Mouse (Mus musculus) liver, embryonic 12.5 days (tissue): ENCODE measurements around the gene Igf2bp3. TPM values are rescaled to one million over a fixed set of nuclear protein-coding genes. Genes with fewer than 3 reads are reported as not detected.
A peak's percentile ranks its signal among the peaks of the same experiment; 100 is the strongest.

ENCODE experiments used
- ATAC-seq: fragments of 200-750 bp; cut with Nextera tagmentation; 2 replicates; pipeline ENCODE4 v1.8.0; 2017; ENCODE audit warnings: moderate number of reproducible peaks, mild to moderate bottlenecking, moderate library complexity
- H3K27ac ChIP-seq: fragments of 300-500 bp; sonication (generic); 2 replicates; pipeline ENCODE4 v1.5.1; 2016; ENCODE audit warnings: mild to moderate bottlenecking
- H3K27me3 ChIP-seq: fragments of 300-500 bp; sonication (generic); replicated peaks from 2 replicates; pipeline ENCODE4 v1.6.1; 2016; ENCODE audit warnings: mild to moderate bottlenecking, moderate library complexity
- H3K36me3 ChIP-seq: fragments of 300-500 bp; sonication (generic); 2 replicates; pipeline ENCODE4 v1.6.1; 2016; ENCODE audit warnings: mild to moderate bottlenecking, moderate library complexity
- H3K4me1 ChIP-seq: fragments of 300-500 bp; sonication (generic); 2 replicates; pipeline ENCODE4 v1.6.1; 2016
- H3K4me2 ChIP-seq: fragments of 300-500 bp; sonication (generic); 2 replicates; pipeline ENCODE4 v1.6.1; 2016; ENCODE audit warnings: mild to moderate bottlenecking, moderate library complexity
- H3K4me3 ChIP-seq: fragments of 300-500 bp; sonication (generic); 2 replicates; pipeline ENCODE4 v1.5.1; 2016; ENCODE audit warnings: mild to moderate bottlenecking, moderate library complexity
- H3K9ac ChIP-seq: fragments of 300-500 bp; sonication (generic); 2 replicates; pipeline ENCODE4 v1.6.1; 2016; ENCODE audit warnings: mild to moderate bottlenecking, moderate library complexity
- H3K9me3 ChIP-seq: fragments of 300-500 bp; sonication (generic); replicated peaks from 2 replicates; pipeline ENCODE4 v1.6.1; 2016; ENCODE audit warnings: mild to moderate bottlenecking, moderate library complexity
- WGBS: fragments of 180-500 bp; shearing (Covaris S2); methylation state at CpG from one replicate; pipeline ENCODE4 v1.1.7; 2016; ENCODE audit not compliant: insufficient replicate concordance; 5-methylcytosine and 5-hydroxymethylcytosine counted together
- polyA plus RNA-seq: library from polyadenylated mRNA; unstranded; fragments of >200 nt; fragmentation: Nextera tagmentation; extraction: Ambion mirVana; gene quantifications from 2 replicates; pipeline ENCODE4 v1.2.1, GENCODE M21; 2016

The Igf2bp3 gene
- polyA plus RNA-seq, 1 experiment from 2014 or later, result 33.7 TPM

GRCm38 (mm10) chr6:49079313-49079712 lies 135.4 kb downstream of the Igf2bp3 start:
- Histone ChIP-seq H3K9ac (no peak overlapping the region), H3K27me3 (no peaks in the 10 kb centered on the region), H3K36me3 (peaks cover 52% of the 10 kb centered on the region), H3K4me1 (peaks cover 19% of the 10 kb centered on the region), H3K4me3 (no peak overlapping the region), H3K27ac (no peak overlapping the region), H3K9me3 (no peaks in the 10 kb centered on the region), H3K4me2 (no peak overlapping the region)
- no peak for ATAC-seq
- WGBS, result 88% methylated on average over 1 of the region's 1 CpGs

- Histone ChIP-seq H3K9me3 (no peaks in the 10 kb centered on the region), H3K4me2 (no peak overlapping the region), H3K4me1 (peaks cover 29% of the 10 kb centered on the region), H3K27me3 (no peaks in the 10 kb centered on the region), H3K9ac (no peak overlapping the region), H3K4me3 (no peak overlapping the region), H3K27ac (no peak overlapping the region), H3K36me3 (peaks cover 38% of the 10 kb centered on the region)
- ATAC-seq, result no peak
- 68% methylated on average over 2 of the region's 2 CpGs for whole genome bisulfite sequencing
Observed at GRCm38 (mm10) chr6:49077894-49078293, 136.9 kb downstream of the Igf2bp3 start.

DNA sequence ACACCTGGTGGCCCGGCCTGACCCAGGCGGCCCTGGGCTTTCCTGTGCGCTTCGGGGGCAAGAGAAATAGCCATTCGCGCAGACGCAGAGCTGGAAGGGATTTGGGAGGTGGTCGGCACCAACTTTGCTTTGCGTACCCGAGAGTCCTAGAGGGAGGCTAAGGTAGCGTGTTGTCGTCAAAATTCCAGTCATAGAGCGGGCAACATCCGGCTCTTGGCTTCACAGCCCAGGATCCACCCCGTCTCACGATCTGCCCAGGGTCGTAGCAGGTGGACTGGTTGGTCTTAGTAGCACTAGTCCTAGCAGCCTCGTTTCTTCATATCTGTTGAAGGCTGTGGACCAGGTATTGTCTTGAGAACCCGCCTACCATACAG lies 140.7 kb downstream of the Igf2bp3 start:
- Histone ChIP-seq H3K4me1 (peaks cover 27% of the 10 kb centered on the region), H3K9ac (peak overlapping the region; percentile 94), H3K9me3 (no peaks in the 10 kb centered on the region), H3K4me3 (peak overlapping the region; percentile 94), H3K27ac (peak overlapping the region; percentile 80), H3K36me3 (peaks cover 19% of the 10 kb centered on the region), H3K4me2 (peak overlapping the region; percentile 81), H3K27me3 (no peaks in the 10 kb centered on the region)
- WGBS, result under 1% methylated on average over 19 of the region's 19 CpGs
- peak; percentile 54 for ATAC-seq

DNA sequence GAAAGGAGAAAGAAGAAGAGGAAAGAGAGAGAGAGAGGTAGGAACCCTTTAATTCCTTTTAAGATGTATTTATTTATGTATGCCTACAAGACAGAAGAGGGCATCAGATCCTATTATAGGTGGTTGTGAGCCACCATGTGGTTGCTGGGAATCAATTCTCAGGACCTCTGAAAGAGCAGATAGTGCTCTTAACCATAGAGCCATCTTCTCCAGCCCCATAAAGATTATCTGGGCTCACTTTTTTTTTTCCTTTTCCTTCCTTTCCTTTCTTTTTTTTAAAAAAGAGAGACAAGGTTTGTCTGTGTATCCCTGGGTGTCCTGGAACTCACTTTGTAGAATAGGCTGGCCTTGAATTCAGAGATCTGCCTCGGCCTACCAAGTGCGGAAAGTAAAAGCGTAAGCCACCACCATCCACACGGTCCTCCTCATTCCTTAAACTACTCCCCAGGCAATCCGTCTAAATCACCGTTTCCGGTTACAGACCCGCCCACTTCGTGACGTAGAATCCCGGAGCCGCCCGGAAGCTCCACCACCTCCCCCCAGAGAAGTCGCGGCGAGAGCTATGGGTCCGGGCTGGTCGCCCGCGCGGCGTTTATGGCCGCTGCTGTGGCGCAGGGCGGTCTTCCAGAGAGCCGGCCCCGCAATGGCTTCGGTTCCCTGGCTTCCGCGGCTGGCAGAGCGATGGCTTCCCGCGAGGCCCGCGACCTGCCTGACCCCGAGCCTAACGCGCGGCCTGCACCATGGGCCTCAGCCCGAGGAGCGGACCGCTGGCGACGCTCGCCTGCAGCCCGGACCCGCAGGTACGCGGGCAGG lies 141.2 kb downstream of the Igf2bp3 start, which contains the start of gene Malsu1:
Gene Malsu1 (plus strand): TSS at position 492 of the 813 bp plus-strand sequence.
- WGBS, result under 1% methylated on average over 49 of the region's 49 CpGs
- H3K36me3 ChIP-seq, result peaks cover 16% of the 10 kb centered on the region
- peak within 1 kb of the TSS; percentile 80 for H3K27ac ChIP-seq
- H3K4me2 ChIP-seq, result peak within 1 kb of the TSS; percentile 81
- peak within 1 kb of the TSS; percentile 94 for H3K9ac ChIP-seq
- H3K4me3 ChIP-seq, result peak within 1 kb of the TSS; percentile 94
- H3K4me1 ChIP-seq, result peaks cover 24% of the 10 kb centered on the region
- H3K9me3 ChIP-seq, result no peaks in the 10 kb centered on the region
- peak; percentile 94 for ATAC-seq
- no peaks in the 10 kb centered on the region for H3K27me3 ChIP-seq

- Histone ChIP-seq H3K4me3 (no peak overlapping the region), H3K9me3 (no peaks in the 10 kb centered on the region), H3K9ac (no peak overlapping the region), H3K27me3 (no peaks in the 10 kb centered on the region), H3K4me2 (no peak overlapping the region), H3K4me1 (peaks cover 5% of the 10 kb centered on the region), H3K36me3 (no peaks in the 10 kb centered on the region), H3K27ac (no peak overlapping the region)
- 35% methylated on average over 4 of the region's 4 CpGs for WGBS
- ATAC-seq, result no peak
Observed at GRCm38 (mm10) chr6:49068361-49068760, 146.4 kb downstream of the Igf2bp3 start.

GRCm38 (mm10) chr6:49057053-49058021 lies 157.4 kb downstream of the Igf2bp3 start:
- Histone ChIP-seq H3K9me3 (no peaks in the 10 kb centered on the region), H3K9ac (no peak overlapping the region), H3K27me3 (no peaks in the 10 kb centered on the region), H3K4me1 (no peaks in the 10 kb centered on the region), H3K36me3 (no peaks in the 10 kb centered on the region), H3K27ac (no peak overlapping the region), H3K4me3 (no peak overlapping the region), H3K4me2 (no peak overlapping the region)
- 0 out of 2 replicates have a peak, but pooled peaks have one; percentile 30 for ATAC-seq
- 33% methylated on average over 8 of the region's 8 CpGs for WGBS

GRCm38 (mm10) chr6:49056009-49056408 lies 158.7 kb downstream of the Igf2bp3 start:
- no peak overlapping the region for H3K9ac ChIP-seq
- no peak overlapping the region for H3K27ac ChIP-seq
- 85% methylated on average over 9 of the region's 9 CpGs for WGBS

DNA sequence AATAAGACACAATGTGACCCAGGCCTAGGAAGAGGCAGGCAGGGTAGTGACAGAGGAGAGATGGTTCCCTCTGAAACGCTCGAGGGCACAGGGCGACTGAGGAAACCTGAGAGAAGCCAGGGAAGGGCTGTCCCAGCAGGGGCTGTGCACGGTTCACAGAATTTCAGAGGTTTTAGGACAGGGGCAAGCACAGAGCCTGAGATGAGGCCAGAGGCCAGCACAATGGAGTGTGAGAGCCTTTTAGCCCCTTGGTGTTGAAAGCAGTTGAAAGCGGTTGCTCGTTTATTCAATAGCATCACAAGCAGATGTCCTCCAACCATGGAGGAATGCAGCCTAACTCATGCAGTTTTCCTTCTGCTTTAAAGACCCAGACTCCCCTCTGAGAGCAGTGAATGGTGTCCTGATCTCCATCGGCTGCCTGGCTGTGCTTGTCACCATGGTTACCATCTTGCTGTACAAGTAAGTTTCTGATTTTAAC lies 159.5 kb downstream of the Igf2bp3 start:
- H3K4me2 ChIP-seq, result no peak overlapping the region
- no peak for ATAC-seq
- 61% methylated on average over 7 of the region's 7 CpGs for WGBS

More at GRCm38 (mm10) chr6:49056009-49056408, 158.7 kb downstream of the Igf2bp3 start:
- Histone ChIP-seq H3K4me3 (no peak overlapping the region), H3K4me2 (no peak overlapping the region), H3K36me3 (no peaks in the 10 kb centered on the region), H3K27me3 (no peaks in the 10 kb centered on the region), H3K9me3 (no peaks in the 10 kb centered on the region), H3K4me1 (no peaks in the 10 kb centered on the region)
- ATAC-seq, result no peak

GRCm38 (mm10) chr6:49052191-49052590 lies 162.6 kb downstream of the Igf2bp3 start:
- H3K36me3 ChIP-seq, result no peaks in the 10 kb centered on the region
- 57% methylated on average over 5 of the region's 5 CpGs for WGBS
- H3K4me2 ChIP-seq, result no peak overlapping the region
- no peaks in the 10 kb centered on the region for H3K9me3 ChIP-seq
- H3K9ac ChIP-seq, result no peak overlapping the region
- no peaks in the 10 kb centered on the region for H3K4me1 ChIP-seq
- no peaks in the 10 kb centered on the region; the same call in 1 of the 2 replicates for H3K27me3 ChIP-seq
- no peak overlapping the region for H3K27ac ChIP-seq
- ATAC-seq, result no peak
- H3K4me3 ChIP-seq, result no peak overlapping the region

More for the DNA sequence above, 159.5 kb downstream of the Igf2bp3 start:
- Histone ChIP-seq H3K27ac (no peak overlapping the region), H3K4me1 (no peaks in the 10 kb centered on the region), H3K4me3 (no peak overlapping the region), H3K9ac (no peak overlapping the region), H3K27me3 (no peaks in the 10 kb centered on the region), H3K9me3 (no peaks in the 10 kb centered on the region), H3K36me3 (no peaks in the 10 kb centered on the region)

GRCm38 (mm10) chr6:49050677-49051410 lies 163.9 kb downstream of the Igf2bp3 start:
- Histone ChIP-seq H3K9ac (no peak overlapping the region), H3K4me1 (no peaks in the 10 kb centered on the region), H3K9me3 (no peaks in the 10 kb centered on the region), H3K27me3 (no peaks in the 10 kb centered on the region; the same call in 1 of the 2 replicates), H3K4me3 (no peak overlapping the region), H3K27ac (no peak overlapping the region), H3K4me2 (no peak overlapping the region), H3K36me3 (no peaks in the 10 kb centered on the region)
- ATAC-seq, result no peak
- WGBS, result 49% methylated on average over 11 of the region's 11 CpGs

DNA sequence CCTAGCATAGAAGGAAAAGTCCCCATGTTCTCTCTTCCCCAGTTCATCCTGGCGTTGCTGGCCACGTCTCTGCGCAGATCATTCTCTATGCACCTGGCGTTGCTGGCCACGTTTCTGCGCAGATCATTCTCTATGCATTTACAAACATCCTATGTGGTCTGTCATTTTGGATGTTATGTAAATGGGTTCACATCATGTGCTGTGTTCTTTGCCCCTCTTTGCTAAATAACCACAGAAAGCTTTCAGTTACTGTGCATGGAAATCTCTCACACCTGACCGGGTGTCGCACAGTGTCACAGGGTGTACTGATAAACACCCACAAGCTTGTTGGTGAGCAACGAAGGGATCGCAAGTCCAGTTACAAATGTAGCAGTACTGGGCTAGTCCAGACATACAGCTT lies 166.4 kb downstream of the Igf2bp3 start:
- no peaks in the 10 kb centered on the region; the same call in 1 of the 2 replicates for H3K27me3 ChIP-seq
- no peaks in the 10 kb centered on the region for H3K4me1 ChIP-seq
- no peak overlapping the region for H3K4me3 ChIP-seq
- H3K36me3 ChIP-seq, result no peaks in the 10 kb centered on the region
- no peak overlapping the region for H3K27ac ChIP-seq
- H3K4me2 ChIP-seq, result no peak overlapping the region
- ATAC-seq, result no peak
- WGBS, result 68% methylated on average over 10 of the region's 10 CpGs
- no peaks in the 10 kb centered on the region for H3K9me3 ChIP-seq
- H3K9ac ChIP-seq, result no peak overlapping the region
